Mouse (Mus musculus) thymus, adult 18-20 months (tissue): ENCODE data around the gene Spem1.

ENCODE experiments used
- DNase-seq, 2 experiments: peaks; one replicate each; pipeline ENCODE4 v3.0.0; 2022; ENCODE audit warnings: mixed read lengths in 2 of 2

The Spem1 gene

DNA sequence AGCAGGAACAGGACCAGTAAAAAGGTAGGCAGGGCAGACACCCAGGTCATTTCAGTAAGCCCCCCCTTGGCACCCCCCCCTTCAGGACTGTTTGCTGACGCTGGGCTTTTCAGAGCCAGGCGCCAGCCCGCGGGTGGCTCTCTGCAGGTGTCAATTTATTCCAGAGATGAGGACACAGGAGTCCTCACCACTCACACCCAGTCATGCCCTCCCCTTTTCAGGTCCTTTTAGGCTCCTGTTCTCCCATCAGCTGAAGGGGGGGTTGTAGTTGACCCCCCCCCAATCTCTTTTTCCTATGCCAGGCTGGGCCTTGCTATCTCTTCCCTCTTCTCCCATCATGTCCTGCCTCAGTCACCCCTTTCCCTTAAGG lies 14.0 kb upstream of the Spem1 start:
- no peak for DNase-seq

DNA sequence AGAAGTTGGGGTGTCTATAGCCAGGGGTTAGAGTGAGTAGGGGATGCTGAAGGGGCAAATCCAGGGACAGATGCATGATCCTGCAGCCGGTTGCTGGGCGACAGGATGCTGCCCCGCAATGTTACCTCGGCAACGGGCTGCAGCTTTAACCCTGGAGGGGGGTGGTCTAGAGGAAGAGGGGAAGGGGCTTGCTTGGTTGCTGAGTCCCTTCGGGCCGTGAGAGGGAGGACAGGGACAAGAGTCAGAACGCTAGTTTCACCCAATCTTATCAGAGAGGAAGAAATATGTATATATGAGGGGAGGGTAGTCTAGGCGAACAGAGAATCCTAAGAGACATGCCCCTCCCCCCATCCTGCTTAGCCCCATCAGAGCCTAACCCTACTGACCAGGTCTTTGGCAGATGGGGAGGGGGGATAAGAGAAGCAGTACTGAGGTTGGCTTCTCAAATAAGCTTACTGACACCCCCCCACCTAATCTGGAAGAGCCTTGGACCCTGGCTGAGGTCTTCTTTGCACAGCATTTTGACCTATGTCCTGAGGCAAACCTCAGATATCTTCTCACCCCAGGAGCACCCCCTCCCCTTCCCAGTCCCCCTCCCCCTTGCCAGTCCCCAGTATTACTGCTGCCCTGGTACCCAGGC lies 13.5 kb upstream of the Spem1 start:
- DNase-seq: no peak

DNA sequence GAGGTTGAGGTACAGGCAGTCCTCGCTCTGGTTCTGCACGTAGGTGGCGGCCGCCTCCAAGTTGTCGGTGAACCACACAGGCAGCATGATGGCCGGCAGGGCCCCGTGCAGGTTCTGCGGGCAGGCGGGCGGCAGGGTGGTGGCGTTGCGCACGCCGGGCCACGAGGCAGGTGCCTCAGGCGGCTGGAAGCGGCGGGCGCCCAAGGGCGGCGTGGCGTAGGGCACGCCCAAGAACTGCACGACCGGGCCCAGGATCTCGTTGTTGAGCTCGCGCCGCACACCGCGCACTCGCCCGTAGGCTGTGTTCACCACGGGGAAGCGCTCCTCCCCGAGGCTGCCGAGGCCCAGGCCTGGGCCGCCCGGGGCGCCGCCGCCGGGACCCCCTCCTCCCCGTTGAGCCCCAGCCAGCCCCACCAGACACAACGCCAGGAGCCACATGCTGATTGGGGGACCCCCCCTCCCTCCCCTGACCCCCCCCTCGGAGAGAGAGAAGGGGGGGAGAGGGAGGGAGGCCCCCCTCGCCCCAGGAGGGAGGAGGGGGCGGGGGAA lies 12.1 kb upstream of the Spem1 start:
- peak in 1 of 2 experiments; percentile 37 for DNase-seq

DNA sequence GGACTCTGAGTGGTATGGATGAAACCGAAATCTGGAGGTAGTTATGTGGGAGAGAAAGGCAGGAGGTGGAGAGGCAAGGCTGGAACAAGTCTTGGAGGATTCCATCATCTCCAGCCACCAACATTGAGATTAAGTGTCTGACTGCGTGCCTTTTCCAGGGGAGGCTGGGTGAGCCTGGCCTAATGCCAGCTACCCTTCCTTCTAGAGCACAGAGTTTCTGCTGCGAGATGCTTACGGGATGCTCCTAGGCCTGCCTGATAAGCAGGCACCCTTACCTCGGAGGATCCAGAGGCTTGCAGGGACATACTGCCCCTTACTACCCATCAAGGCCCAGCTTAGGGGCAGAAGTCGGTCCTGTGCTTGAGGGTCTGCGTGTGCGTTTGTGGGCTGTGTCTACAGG lies 11.6 kb upstream of the Spem1 start:
- no peak for DNase-seq

DNA sequence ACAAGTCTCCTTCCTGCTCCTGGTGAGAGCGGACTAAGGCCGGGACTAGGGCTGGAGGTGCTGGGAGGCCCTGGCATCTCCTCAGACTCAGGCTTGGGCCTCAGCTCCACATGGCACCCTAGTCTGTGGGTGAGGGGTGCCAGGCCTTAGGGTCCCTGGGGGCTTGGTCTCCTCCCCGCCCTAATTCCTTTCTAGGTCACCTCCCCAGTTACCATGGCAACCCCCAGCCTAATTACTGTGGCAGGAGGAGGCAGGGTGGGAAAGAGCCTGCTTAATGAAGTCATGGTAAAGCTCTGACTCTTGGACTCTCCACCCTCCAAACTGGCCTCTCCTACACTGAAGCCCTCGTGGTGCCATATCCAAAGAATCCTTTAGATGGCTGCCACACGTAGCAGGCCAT lies 6.9 kb upstream of the Spem1 start:
- DNase-seq: no peak

DNA sequence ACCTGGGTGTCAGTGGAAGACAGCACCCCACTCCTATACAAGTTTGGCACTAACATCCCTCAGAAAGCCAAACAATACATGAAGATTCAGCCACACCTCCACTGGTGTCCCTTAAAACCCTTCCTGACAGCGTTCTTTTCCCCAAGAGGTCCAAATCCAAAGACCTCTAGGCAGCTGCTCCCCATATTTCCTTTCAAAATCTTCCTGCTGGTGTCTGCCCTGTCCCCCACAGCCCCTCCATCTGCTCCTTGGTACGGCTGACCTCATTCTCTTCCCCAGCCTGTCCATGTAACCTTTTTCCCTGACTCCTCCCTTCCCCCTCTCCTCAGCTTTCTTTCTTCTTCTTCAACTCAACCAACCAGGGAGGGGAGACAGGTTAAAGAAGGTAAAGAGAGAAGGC lies 1.5 kb upstream of the Spem1 start:
- no peak for DNase-seq

- no peak for DNase-seq
Observed at GRCm38 (mm10) chr11:69818871-69819270, 3.1 kb downstream of the Spem1 start.

- no peak for DNase-seq
Observed at GRCm38 (mm10) chr11:69818365-69818764, 3.6 kb downstream of the Spem1 start, which contains the start of gene Spem2. TSS of gene Spem2 (minus strand) at chr11:69818465.

DNA sequence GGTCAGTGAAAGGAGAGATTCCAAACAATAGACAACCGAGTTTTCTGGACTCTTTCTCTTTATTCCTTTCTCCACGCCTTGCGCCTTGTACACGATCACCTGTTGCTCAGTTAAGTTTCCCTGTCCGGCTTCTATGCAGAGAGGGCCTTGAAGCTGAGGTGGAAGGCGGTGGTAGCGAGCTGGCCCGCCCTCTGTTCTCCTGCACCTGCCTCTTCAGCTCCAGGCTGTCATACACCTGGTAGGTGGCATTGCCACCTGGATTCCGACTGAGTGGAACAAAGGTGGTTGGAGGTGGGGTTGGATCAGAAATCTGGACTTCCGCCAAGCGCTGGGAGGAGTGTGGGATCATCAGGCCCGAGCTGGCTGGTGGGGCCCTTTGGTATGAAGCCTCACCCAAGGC lies 5.5 kb downstream of the Spem1 start:
- DNase-seq: no peak

DNA sequence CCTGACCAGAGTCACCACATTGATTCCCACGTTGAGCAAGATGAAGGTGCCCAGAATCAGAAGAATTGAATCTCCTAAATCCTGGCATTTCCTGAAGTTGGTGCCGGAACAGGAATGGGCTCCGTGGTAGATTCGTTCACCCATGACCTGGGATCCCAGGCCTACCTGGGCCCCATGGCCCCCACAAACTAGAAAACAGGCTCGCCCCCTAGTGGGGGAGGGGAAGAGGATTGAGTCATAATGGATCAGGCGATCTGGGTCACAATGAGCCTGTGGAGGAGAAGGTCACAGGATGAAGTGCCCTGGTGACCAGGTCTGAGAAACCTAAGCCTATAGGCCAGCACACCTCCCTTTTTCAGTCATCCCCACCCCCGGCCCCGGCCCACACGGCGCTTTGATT lies 6.8 kb downstream of the Spem1 start, which contains the start of gene Gm39566:
TSS of gene Gm39566 (minus strand) at position 144 of the 400 bp plus-strand sequence.
- no peak for DNase-seq

- no peak for DNase-seq
Observed at GRCm38 (mm10) chr11:69810280-69810679, 11.7 kb downstream of the Spem1 start.

DNA sequence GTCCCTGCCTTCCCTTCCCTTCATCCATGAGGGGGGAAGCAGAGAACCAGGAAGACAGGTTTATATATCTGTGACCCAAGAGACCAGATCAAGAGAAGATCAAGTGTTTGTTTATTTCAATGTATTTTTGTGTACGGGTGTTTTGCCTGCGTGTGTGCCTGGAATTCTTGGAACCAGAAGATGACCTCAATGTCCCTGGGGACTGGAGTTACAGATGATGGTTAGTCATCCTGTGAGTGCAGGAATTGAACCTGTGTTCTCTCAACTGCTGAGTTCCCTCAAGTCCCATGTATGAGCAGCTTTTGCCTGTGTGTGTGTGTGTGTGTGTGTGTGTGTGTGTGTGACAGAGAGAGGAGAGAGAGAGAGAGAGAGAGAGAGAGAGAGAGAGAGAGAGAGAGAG lies 14.3 kb downstream of the Spem1 start:
- no peak for DNase-seq

- DNase-seq: no peak
Observed at GRCm38 (mm10) chr11:69806378-69806777, 15.6 kb downstream of the Spem1 start.

DNA sequence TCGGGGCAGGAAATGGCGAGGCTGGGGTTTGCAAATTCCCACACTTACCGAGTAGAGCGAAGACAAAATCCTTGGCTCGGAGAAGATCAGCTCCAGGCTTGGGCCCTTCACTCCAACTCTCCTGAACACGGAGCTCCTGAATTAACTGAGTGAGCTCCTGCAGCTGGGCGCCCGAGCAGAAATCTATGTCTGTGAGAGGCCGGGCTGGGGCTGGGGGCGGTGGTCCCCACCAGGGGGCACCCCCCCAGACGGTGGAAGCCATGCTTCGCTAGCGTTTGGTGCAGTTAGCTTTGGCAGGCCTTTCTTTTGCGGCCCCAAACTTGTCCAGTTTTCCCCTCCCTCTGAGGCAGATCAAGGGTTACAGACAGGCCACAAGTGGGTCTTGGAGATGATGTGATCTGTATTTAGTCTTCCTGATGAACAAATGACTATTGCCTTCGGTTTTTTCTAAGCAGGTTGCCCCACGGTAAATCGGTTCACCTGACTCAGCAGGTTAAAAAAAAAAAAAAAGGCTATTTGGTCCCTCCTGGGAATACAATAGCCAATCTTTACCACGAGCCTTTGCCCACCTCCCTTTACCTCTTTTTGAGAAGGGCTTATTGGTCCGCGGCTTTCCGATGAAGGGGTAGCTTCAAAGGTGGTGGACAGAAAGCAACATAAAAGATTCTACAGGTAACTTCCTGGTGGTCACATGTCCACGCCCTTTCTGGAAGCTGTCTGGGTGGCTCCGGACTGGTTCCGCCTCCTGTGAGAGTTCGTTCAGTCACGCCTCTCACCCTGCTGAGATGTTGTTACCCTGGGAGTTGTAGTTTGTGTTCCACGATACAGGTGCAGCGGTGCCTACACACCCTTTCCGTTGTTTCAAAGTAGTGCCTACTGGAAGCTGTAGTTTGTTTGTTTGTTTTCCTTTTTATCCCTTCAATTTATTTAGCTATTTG lies 16.7 kb downstream of the Spem1 start, which contains the start of gene Tmem102:
TSS of gene Tmem102 (minus strand) at position 653 of the 938 bp plus-strand sequence.
- DNase-seq: no peak

DNA sequence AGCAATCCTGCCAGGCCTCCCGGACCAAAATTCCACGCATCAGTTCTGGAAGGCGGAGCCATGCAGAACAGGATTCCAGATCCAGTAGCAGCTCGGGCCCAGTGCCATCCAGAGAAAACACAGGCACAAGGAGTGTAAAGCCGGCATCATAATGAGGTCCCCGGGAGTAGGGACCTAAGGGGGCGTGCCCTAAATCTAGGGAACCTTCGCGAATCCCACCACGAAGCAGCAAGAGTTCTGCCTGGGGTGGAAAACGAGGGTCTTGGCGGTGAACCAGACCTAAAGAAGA lies 17.4 kb downstream of the Spem1 start:
- no peak for DNase-seq

DNA sequence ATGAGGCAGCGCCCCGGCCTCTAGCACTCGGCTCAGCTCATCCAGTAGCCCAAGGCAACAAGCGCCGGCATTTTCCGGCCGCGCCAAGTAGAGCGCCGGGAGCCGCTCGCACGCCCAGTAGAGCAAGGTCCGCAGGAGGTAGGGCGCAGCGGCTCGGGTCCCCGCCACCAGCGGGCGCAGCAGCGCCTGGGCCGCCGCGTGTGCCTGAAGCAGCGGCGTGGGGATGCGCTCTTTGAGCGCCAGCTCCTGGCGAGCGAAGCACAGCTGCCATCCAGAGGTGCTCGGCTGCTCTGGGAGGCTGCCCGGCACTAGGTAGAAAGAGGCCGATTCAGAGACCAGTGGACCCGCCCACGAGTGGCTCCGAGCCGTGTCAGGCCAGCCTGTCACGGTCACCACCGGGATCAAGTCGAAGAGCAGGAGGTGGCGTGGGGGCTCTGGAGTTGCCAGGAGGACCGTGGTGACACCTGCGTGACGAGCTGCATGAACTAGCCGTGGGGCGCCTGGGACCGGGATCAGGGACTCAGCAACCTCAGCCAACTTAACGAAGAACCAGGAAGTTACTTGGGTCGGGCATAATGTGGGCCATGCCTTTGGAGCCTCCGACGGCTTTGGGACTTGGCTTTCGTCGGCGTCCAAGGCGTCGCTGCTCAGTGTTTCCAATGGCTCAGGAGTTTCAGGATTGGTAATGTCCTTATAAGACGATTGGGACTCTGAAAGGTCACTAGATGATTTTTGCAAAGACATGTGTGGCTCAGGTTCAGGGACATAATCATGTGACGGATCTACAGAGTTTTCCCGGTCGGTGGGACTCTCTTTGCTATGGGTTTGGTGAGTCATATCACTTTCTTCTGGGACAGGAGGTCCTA lies 18.0 kb downstream of the Spem1 start:
- peak; percentile 59 to 70 for DNase-seq

DNA sequence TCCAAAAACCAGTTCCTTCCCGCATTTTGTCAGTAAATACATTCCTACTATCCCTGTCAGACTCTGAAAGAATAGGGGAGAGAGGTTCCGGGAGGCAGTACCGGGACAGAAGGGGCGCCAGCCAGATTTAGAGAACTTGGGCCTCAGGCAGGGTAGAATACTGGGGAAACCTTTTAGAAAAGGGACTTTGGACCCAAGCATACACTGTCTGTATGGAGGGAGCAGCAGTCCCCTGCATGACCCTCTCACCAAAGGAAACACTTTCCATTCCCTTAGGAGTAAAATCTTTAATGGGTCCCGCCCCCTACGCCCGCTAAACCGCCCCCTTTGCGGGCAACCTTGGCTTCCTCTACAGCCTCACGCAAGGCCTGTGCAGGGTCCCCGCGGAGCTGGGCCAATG lies 18.7 kb downstream of the Spem1 start:
- DNase-seq: no peak

GRCm38 (mm10) chr11:69802648-69803105 lies 19.3 kb downstream of the Spem1 start:
- DNase-seq: peak; percentile 63 to 69

DNA sequence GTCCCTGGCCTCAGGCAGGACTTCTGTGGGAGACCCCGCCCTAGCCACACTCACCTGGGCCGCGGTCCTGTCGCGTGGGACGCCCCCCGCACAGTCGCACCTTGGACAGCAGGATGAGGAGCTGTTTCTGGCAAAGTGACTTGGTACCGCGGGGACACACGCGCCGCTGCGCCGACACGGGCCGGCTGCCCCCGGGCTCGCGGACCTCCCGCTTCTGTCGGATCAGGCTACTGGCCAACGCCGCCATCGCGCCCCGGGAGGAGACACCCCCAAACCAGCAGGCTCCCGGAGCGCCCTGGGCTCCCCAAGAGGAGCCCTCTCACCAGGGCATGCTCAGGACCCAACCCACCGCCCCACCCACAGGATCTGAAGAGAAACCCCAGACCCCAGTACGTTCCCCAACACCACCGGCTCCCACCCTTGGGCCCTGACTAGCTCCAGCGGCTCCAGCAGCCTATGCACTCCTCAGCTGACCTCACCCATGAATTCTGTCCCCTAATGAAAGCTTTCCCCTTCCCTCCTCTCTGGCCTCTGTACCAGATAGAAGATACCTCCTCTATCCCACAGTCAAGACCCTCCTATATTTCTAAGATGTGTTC lies 20.5 kb downstream of the Spem1 start, which contains the start of gene Fgf11:
TSS of gene Fgf11 (minus strand) at position 479 of the 599 bp plus-strand sequence.
- DNase-seq: no peak

GRCm38 (mm10) chr11:69800392-69801197 lies 21.4 kb downstream of the Spem1 start:
- no peak for DNase-seq

- DNase-seq: no peak
Observed at GRCm38 (mm10) chr11:69800138-69800391, 21.9 kb downstream of the Spem1 start.
